Mouse (Mus musculus): ENCODE data around the gene Rpl36. TPM values are rescaled to one million over a fixed set of nuclear protein-coding genes. Genes with fewer than 3 reads are reported as not detected.

The Rpl36 gene
- polyA plus RNA-seq, 1 experiment from 2014 or later, result 2,447 TPM

DNA sequence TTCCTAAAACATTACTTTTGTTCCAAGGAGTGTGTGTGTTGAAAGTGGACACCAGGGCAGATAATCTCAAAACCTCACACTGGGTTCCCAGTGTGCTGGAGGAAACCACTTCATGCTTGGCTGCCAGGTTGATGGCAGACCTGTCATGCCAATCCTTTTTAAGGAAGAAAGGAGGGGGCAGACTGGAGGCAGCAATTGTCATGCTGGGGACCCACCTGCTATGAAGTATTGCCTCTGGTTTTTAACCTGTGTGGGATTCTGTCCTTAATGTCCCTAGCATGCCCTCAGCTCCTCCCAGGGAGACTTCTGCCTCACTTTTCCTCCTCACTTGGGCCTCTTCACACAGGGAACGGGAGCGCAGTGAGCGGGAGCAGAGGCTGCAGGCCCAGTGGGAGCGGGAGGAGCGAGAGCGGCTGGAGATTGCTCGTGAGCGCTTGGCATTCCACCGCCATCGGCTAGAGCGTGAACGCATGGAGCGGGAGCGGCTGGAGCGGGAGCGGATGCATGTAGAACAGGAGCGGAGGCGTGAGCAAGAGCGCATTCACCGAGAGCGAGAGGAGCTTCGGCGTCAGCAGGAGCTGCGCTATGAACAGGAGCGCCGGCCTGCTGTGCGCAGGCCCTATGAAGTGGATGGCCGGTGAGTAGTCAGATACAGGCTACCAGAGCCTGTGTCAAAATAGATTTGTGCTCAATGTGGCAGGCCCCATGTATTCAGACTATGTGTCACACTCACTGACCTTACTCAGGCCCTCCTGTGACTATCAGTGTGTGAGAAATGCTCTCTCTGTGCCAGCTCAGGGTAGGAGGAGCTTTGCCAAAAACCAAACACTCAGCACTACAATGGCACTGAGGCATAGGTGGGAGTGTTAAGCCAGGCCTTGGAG, 9.8 kb upstream of the Rpl36 start:
- H3K4me3 ChIP-seq (ENCODE audit: low read depth, low read length), result no peak overlapping the region
- H3K27me3 ChIP-seq (ENCODE audit: control insufficient read depth, insufficient read depth, low read length), result no peaks in the 10 kb centered on the region
- H3K9me3 ChIP-seq (ENCODE audit: control insufficient read depth, low read depth, low read length), result no peaks in the 10 kb centered on the region
- H3K4me2 ChIP-seq (replicated peaks; ENCODE audit: low read depth, low read length), result no peak overlapping the region
- no peak overlapping the region for H3K27ac ChIP-seq (ENCODE audit: low read length)
- peaks cover 87% of the 10 kb centered on the region for H3K36me3 ChIP-seq (ENCODE audit: control insufficient read depth, insufficient read depth, low read length)
- peaks cover 5% of the 10 kb centered on the region; the same call in 1 of the 2 replicates for H3K4me1 ChIP-seq (ENCODE audit: control insufficient read depth, insufficient read depth, low read length)
- no peak overlapping the region for H3K9ac ChIP-seq (replicated peaks; ENCODE audit: low read depth, low read length)
- WGBS, result 94% methylated on average over 28 of the region's 28 CpGs
- ATAC-seq (ENCODE audit: insufficient number of reproducible peaks, insufficient read depth, low FRiP score, low read depth), result no peak

DNA sequence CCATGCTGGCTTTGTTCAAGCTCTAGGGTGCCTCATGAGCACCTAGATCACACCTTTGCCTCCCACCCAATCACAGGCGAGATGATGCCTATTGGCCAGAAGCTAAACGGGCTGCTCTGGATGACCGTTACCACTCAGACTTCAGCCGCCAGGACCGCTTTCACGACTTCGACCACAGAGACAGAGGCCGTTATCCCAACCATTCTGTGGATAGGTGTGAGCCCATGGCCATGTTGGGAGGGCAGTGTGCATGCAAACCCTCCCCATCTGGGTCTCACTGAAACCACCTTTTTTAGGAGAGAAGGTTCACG, 9.2 kb upstream of the Rpl36 start:
- Histone ChIP-seq H3K36me3 (ENCODE audit: control insufficient read depth, insufficient read depth, low read length) (peaks cover 87% of the 10 kb centered on the region), H3K4me1 (ENCODE audit: control insufficient read depth, insufficient read depth, low read length) (peaks cover 9% of the 10 kb centered on the region; the same call in 1 of the 2 replicates)

DNA sequence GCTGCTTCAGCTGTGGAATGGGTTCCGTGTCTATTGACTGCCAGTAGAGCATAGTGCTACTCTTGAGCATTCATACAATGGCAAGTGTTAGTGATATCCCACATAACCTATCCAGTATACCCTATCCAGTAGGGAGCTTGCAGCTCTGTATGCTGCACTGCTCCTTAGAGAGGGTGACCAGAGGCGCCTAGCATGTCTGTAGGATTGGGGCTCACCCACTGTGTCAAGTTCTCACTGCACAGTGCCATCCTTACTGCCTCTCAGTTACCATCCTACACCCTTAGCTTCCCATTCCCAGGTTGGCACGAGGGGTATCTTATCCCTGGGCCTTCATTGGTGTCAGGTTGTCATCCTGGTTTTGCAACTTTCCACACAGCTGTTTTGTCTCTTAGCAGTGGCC, 8.8 kb upstream of the Rpl36 start:
- 91% methylated on average over 3 of the region's 3 CpGs for WGBS
- no peak overlapping the region for H3K4me2 ChIP-seq (replicated peaks; ENCODE audit: low read depth, low read length)
- peaks cover 84% of the 10 kb centered on the region for H3K36me3 ChIP-seq (ENCODE audit: control insufficient read depth, insufficient read depth, low read length)
- no peak overlapping the region for H3K9ac ChIP-seq (replicated peaks; ENCODE audit: low read depth, low read length)
- no peak for ATAC-seq (ENCODE audit: insufficient number of reproducible peaks, insufficient read depth, low FRiP score, low read depth)
- H3K9me3 ChIP-seq (ENCODE audit: control insufficient read depth, low read depth, low read length), result no peaks in the 10 kb centered on the region
- H3K4me1 ChIP-seq (ENCODE audit: control insufficient read depth, insufficient read depth, low read length), result peaks cover 9% of the 10 kb centered on the region; the same call in 1 of the 2 replicates
- H3K27me3 ChIP-seq (ENCODE audit: control insufficient read depth, insufficient read depth, low read length), result no peaks in the 10 kb centered on the region
- H3K4me3 ChIP-seq (ENCODE audit: low read depth, low read length), result no peak overlapping the region
- H3K27ac ChIP-seq (ENCODE audit: low read length), result no peak overlapping the region

More for the DNA sequence above, 9.2 kb upstream of the Rpl36 start:
- no peak for ATAC-seq (ENCODE audit: insufficient number of reproducible peaks, insufficient read depth, low FRiP score, low read depth)
- 91% methylated on average over 9 of the region's 9 CpGs for WGBS
- Histone ChIP-seq H3K4me3 (ENCODE audit: low read depth, low read length) (no peak overlapping the region), H3K4me2 (replicated peaks; ENCODE audit: low read depth, low read length) (no peak overlapping the region), H3K27ac (ENCODE audit: low read length) (no peak overlapping the region), H3K9me3 (ENCODE audit: control insufficient read depth, low read depth, low read length) (no peaks in the 10 kb centered on the region), H3K27me3 (ENCODE audit: control insufficient read depth, insufficient read depth, low read length) (no peaks in the 10 kb centered on the region), H3K9ac (replicated peaks; ENCODE audit: low read depth, low read length) (no peak overlapping the region)

DNA sequence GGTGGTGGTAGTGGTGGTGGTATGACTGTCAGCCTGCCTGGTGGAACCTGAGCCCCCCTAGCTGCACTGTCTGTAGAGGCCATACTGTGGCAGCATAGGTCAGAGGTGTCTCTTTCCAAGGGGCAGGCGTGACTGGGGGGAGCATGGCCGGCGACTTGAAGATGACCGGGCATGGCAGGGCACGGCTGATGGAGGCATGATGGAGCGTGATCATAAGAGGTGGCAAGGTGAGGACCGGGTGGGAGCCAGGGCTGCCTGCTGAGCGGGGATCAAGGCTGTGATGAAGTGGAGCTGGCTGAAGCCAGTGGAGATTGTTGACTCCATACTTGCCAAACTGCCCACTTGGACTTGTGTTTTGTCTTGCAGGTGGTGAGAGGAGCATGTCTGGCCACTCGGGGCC, 7.8 kb upstream of the Rpl36 start:
- H3K9ac ChIP-seq (replicated peaks; ENCODE audit: low read depth, low read length), result no peak overlapping the region
- 84% methylated on average over 9 of the region's 9 CpGs for WGBS

DNA sequence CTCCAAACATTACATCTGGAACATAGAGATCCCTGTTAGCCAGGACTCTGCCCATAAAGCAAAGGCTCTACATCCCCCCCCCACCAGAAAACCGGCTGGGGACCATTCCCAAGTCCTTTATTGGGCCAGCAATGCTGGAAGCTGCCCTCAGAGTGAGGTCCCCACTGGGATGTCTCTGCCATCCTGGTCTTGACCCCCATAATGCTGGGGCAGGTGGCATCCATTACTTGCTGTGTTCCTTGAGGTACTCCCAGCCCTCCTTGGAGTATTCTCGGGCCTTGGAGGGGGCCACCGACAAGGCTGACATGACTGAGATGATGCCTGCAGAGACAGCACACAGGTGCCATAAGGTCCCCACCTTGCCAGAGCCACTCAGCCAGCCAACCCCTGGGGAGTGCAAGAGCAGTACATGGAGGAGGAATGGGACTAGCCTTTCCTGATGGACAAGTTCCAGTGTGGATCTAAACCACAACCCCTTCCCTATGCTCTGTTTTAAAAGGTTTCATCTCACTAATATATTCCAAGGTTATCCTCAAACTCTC, 5.6 kb upstream of the Rpl36 start:
- WGBS, result 58% methylated on average over 3 of the region's 3 CpGs
- Histone ChIP-seq H3K36me3 (ENCODE audit: control insufficient read depth, insufficient read depth, low read length) (peaks cover 53% of the 10 kb centered on the region), H3K27ac (ENCODE audit: low read length) (no peak overlapping the region), H3K27me3 (ENCODE audit: control insufficient read depth, insufficient read depth, low read length) (no peaks in the 10 kb centered on the region), H3K9ac (replicated peaks; ENCODE audit: low read depth, low read length) (no peak overlapping the region), H3K4me3 (ENCODE audit: low read depth, low read length) (no peak overlapping the region), H3K4me2 (replicated peaks; ENCODE audit: low read depth, low read length) (no peak overlapping the region), H3K9me3 (ENCODE audit: control insufficient read depth, low read depth, low read length) (no peaks in the 10 kb centered on the region), H3K4me1 (ENCODE audit: control insufficient read depth, insufficient read depth, low read length) (peaks cover 12% of the 10 kb centered on the region; the same call in 1 of the 2 replicates)
- ATAC-seq (ENCODE audit: insufficient number of reproducible peaks, insufficient read depth, low FRiP score, low read depth), result no peak

More for the DNA sequence above, 7.8 kb upstream of the Rpl36 start:
- no peak overlapping the region for H3K4me3 ChIP-seq (ENCODE audit: low read depth, low read length)
- no peak for ATAC-seq (ENCODE audit: insufficient number of reproducible peaks, insufficient read depth, low FRiP score, low read depth)
- H3K27me3 ChIP-seq (ENCODE audit: control insufficient read depth, insufficient read depth, low read length), result no peaks in the 10 kb centered on the region
- peaks cover 74% of the 10 kb centered on the region for H3K36me3 ChIP-seq (ENCODE audit: control insufficient read depth, insufficient read depth, low read length)
- H3K9me3 ChIP-seq (ENCODE audit: control insufficient read depth, low read depth, low read length), result no peaks in the 10 kb centered on the region
- H3K27ac ChIP-seq (ENCODE audit: low read length), result no peak overlapping the region
- peaks cover 9% of the 10 kb centered on the region; the same call in 1 of the 2 replicates for H3K4me1 ChIP-seq (ENCODE audit: control insufficient read depth, insufficient read depth, low read length)
- no peak overlapping the region for H3K4me2 ChIP-seq (replicated peaks; ENCODE audit: low read depth, low read length)

DNA sequence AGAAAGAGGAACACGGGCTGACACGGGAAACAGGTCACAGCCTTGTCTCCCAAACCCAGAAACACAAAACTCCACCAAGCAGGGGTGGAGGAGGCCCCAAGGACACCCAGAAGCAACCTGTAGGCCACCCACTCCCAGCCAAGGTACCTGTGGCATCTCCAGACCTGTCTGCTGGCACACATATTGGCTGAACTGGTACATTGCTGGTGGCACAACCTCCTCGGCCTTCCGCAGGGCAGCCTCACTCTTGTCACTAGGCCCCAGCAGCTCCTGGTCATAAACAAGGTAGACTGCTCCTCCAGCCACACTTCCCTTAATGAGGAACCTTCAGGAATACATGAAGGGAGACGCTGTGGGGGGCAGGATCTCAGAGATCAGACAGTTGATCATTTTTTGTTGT, 4.5 kb upstream of the Rpl36 start:
- H3K27me3 ChIP-seq (ENCODE audit: control insufficient read depth, insufficient read depth, low read length), result no peaks in the 10 kb centered on the region
- peak overlapping the region; percentile 72; the same call in 1 of the 2 replicates for H3K9ac ChIP-seq (replicated peaks; ENCODE audit: low read depth, low read length)
- peaks cover 12% of the 10 kb centered on the region; the same call in 1 of the 2 replicates for H3K4me1 ChIP-seq (ENCODE audit: control insufficient read depth, insufficient read depth, low read length)
- WGBS, result 50% methylated on average over 5 of the region's 5 CpGs
- peak overlapping the region; percentile 65 for H3K4me3 ChIP-seq (ENCODE audit: low read depth, low read length)
- H3K27ac ChIP-seq (ENCODE audit: low read length), result no peak overlapping the region
- no peaks in the 10 kb centered on the region for H3K9me3 ChIP-seq (ENCODE audit: control insufficient read depth, low read depth, low read length)
- peak overlapping the region; percentile 63 for H3K4me2 ChIP-seq (replicated peaks; ENCODE audit: low read depth, low read length)
- no peak for ATAC-seq (ENCODE audit: insufficient number of reproducible peaks, insufficient read depth, low FRiP score, low read depth)
- H3K36me3 ChIP-seq (ENCODE audit: control insufficient read depth, insufficient read depth, low read length), result peaks cover 42% of the 10 kb centered on the region

DNA sequence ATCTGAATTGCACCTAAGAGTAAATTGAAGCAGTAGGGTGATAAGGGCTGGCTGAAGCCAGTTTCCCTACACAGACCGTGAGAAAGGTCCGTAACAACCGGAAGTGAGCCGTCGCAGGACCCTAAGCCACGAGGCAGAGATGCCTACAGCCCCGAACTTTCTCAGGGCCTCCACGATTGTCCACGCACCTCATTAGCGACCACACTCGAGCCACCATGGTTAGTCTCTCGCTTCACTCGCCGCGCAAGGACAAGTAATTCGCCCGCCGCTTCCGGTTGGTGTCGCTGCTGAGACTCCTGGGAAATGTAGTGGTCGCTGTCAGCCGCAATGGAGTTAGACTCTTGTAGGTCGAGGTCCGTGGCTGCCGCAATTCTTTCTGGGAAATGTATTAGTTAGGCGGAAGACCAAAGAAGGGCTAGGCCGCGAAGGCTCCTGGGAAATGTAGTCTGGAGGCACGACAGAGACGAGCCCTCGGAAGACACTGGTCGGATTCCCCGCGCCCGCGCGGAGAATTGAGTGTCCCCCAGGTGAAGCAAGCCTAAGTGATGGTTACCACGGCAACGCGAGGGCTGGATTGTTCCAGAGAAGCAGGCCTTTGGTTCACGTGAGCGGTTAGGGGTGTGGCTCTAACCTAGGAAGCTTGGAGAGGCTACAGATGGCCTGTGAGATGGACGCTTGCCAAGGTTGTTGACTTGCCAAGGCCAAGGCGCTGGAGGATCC, 3.6 kb upstream of the Rpl36 start, which contains the start of gene 2410015M20Rik:
Gene 2410015M20Rik (minus strand): TSS at position 320 of the 720 bp plus-strand sequence.
- H3K9me3 ChIP-seq (ENCODE audit: control insufficient read depth, low read depth, low read length), result no peaks in the 10 kb centered on the region
- peak within 1 kb of the TSS; percentile 72 for H3K9ac ChIP-seq (replicated peaks; ENCODE audit: low read depth, low read length)
- peaks cover 37% of the 10 kb centered on the region for H3K36me3 ChIP-seq (ENCODE audit: control insufficient read depth, insufficient read depth, low read length)
- peak; percentile 87 for ATAC-seq (ENCODE audit: insufficient number of reproducible peaks, insufficient read depth, low FRiP score, low read depth)
- under 1% methylated on average over 44 of the region's 44 CpGs for WGBS
- peak within 1 kb of the TSS; percentile 63 for H3K4me2 ChIP-seq (replicated peaks; ENCODE audit: low read depth, low read length)
- H3K27ac ChIP-seq (ENCODE audit: low read length), result peak within 1 kb of the TSS; percentile 72
- H3K4me1 ChIP-seq (ENCODE audit: control insufficient read depth, insufficient read depth, low read length), result peaks cover 17% of the 10 kb centered on the region; the same call in 1 of the 2 replicates
- H3K27me3 ChIP-seq (ENCODE audit: control insufficient read depth, insufficient read depth, low read length), result no peaks in the 10 kb centered on the region
- H3K4me3 ChIP-seq (ENCODE audit: low read depth, low read length), result peak within 1 kb of the TSS; percentile 65

DNA sequence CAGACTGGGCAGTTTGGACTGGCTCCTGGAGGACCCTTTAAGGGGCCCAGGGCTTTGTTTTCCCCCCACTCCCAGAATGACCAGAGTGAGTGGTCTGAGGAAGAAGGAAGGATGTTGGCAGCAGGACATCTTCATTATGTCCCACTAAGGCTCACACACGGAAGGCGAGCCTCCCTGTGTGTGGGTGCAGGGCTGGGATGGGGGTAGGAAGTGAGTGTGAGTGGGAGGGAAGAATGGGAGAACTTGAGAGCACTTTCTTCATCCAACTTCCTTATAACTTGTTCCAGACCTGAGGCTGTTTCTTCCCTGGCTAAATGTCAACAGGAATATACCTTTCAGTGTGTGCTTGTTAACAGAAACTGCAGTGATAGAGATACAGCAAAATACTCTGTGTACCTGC, 1.9 kb upstream of the Rpl36 start:
- Histone ChIP-seq H3K4me3 (ENCODE audit: low read depth, low read length) (no peak overlapping the region), H3K4me1 (ENCODE audit: control insufficient read depth, insufficient read depth, low read length) (peaks cover 24% of the 10 kb centered on the region; the same call in 1 of the 2 replicates), H3K27ac (ENCODE audit: low read length) (no peak overlapping the region), H3K36me3 (ENCODE audit: control insufficient read depth, insufficient read depth, low read length) (peaks cover 36% of the 10 kb centered on the region), H3K4me2 (replicated peaks; ENCODE audit: low read depth, low read length) (no peak overlapping the region), H3K9ac (replicated peaks; ENCODE audit: low read depth, low read length) (no peak overlapping the region), H3K27me3 (ENCODE audit: control insufficient read depth, insufficient read depth, low read length) (no peaks in the 10 kb centered on the region), H3K9me3 (ENCODE audit: control insufficient read depth, low read depth, low read length) (no peaks in the 10 kb centered on the region)
- WGBS, result 58% methylated on average over 2 of the region's 2 CpGs
- no peak for ATAC-seq (ENCODE audit: insufficient number of reproducible peaks, insufficient read depth, low FRiP score, low read depth)
